Mouse (Mus musculus) ES-E14 (cell line): ENCODE data around the gene Npas3. TPM values are rescaled to one million over a fixed set of nuclear protein-coding genes. Genes with fewer than 3 reads are reported as not detected.

Experiments
- DNase-seq: peaks from one replicate; pipeline ENCODE4 v3.0.0-alpha.2; 2013; ENCODE audit warnings: low read depth, low spot score
- H3K27ac ChIP-seq: 2 replicates; pipeline ENCODE4 v1.5.1; 2012; ENCODE audit warnings: low read depth, mild to moderate bottlenecking, low read length, moderate library complexity, mixed read lengths; ENCODE audit not compliant: poor library complexity, insufficient read depth, severe bottlenecking
- H3K36me3 ChIP-seq: 2 replicates; pipeline ENCODE4 v1.6.1; 2012; ENCODE audit warnings: mild to moderate bottlenecking, low read length, moderate library complexity, mixed read lengths; ENCODE audit not compliant: control insufficient read depth, poor library complexity, insufficient read depth, severe bottlenecking
- H3K4me1 ChIP-seq, 2 experiments: fragments of 150-350 bp in 1 of 2; sonication (generic) in 1 of 2; 2 replicates each; pipeline ENCODE4 v1.6.1; 2012; ENCODE audit warnings: low read length in 2 of 2, mild to moderate bottlenecking in 1 of 2, mixed read lengths in 1 of 2; ENCODE audit not compliant: control insufficient read depth in 2 of 2, insufficient read depth in 2 of 2, poor library complexity in 1 of 2
- H3K4me3 ChIP-seq, 2 experiments: fragments of 150-350 bp in 1 of 2; sonication (generic) in 1 of 2; 2 replicates each; pipeline ENCODE4 v1.5.1; 2012; ENCODE audit warnings: low read length in 2 of 2, low read depth in 1 of 2, mild to moderate bottlenecking in 1 of 2, mixed read lengths in 1 of 2; ENCODE audit not compliant: insufficient read depth in 1 of 2, poor library complexity in 1 of 2, severe bottlenecking in 1 of 2
- H3K9ac ChIP-seq: 2 replicates; pipeline ENCODE4 v1.6.1; 2012; ENCODE audit warnings: low read depth, mild to moderate bottlenecking, low read length, mixed read lengths; ENCODE audit not compliant: poor library complexity, insufficient read depth, severe bottlenecking
- H3K9me3 ChIP-seq: fragments of 150-350 bp; sonication (generic); 2 replicates; pipeline ENCODE4 v1.6.1; 2012; ENCODE audit warnings: low read depth, mild to moderate bottlenecking, low read length; ENCODE audit not compliant: control insufficient read depth, insufficient read depth
- CHD2 ChIP-seq: IDR thresholded peaks from 2 replicates; pipeline ENCODE4 v1.6.1; 2014; ENCODE audit warnings: mild to moderate bottlenecking, low read depth, low read length, inconsistent platforms
- HCFC1 ChIP-seq: IDR thresholded peaks from 2 replicates; pipeline ENCODE4 v1.6.1; 2012; ENCODE audit warnings: low read length, inconsistent platforms, borderline replicate concordance; ENCODE audit not compliant: insufficient read depth
- MAFK ChIP-seq: IDR thresholded peaks from 2 replicates; pipeline ENCODE4 v1.6.1; 2014; ENCODE audit warnings: mild to moderate bottlenecking, low read depth, low read length, inconsistent platforms; ENCODE audit not compliant: insufficient read depth
- ZC3H11A ChIP-seq: IDR thresholded peaks from 2 replicates; pipeline ENCODE4 v1.6.1; 2012; ENCODE audit warnings: low read depth, mild to moderate bottlenecking, inconsistent platforms, low read length, borderline replicate concordance
- ZNF384 ChIP-seq: IDR thresholded peaks from 2 replicates; pipeline ENCODE4 v1.6.1; 2012; ENCODE audit warnings: low read depth, low read length, inconsistent platforms
- in situ Hi-C, 2 experiments: fragments of 600-800 bp; cut with MboI; formaldehyde crosslinking; loops; one replicate each; pipeline ENCODE4 v1.15.1; 2025; ENCODE audit warnings: low sequenced_read_pairs in 2 of 2, inconsistent platforms in 1 of 2; ENCODE audit not compliant: unreplicated experiment in 2 of 2
- total RNA-seq: library from RNA; depleted of rRNA; stranded (reverse); fragments of 300-350 nt; gene quantifications from 2 replicates; pipeline ENCODE4 v1.2.3, GENCODE M21; 2012

Gene Npas3
- total RNA-seq, 1 experiment, result 1.2 TPM

DNA sequence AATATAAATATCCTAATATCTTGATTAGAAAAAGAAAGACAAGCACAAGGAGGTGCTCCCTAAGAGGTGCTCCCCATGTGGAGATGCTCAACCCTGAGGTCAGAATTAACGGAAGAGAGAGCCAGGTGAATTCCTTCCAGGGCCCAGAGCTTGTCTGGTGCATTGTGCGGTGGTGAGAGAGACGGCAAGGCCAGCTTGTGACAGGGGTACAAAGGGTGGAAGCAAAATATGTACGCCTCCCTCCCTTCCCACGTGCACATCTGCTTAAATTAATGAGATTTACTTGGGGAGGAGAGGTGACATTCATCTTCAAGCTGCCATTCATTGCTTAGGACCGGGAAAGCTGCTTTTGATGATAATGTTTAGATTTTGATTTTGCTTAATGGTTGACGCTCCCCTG is 713.5 kb downstream of the Npas3 start:
- H3K9ac ChIP-seq, result no peak overlapping the region
- no peaks in the 10 kb centered on the region for H3K36me3 ChIP-seq
- no peak for DNase-seq
- TF ChIP-seq ZC3H11A, result no peak
- TF ChIP-seq CHD2, result no peak
- TF ChIP-seq MAFK, result no peak
- TF ChIP-seq ZNF384, result no peak
- TF ChIP-seq HCFC1, result no peak
- no peaks in the 10 kb centered on the region for H3K4me1 ChIP-seq
- in situ Hi-C loops, result no loop called here
- H3K9me3 ChIP-seq, result no peaks in the 10 kb centered on the region
- no peak overlapping the region for H3K4me3 ChIP-seq
- H3K27ac ChIP-seq, result no peak overlapping the region

- in situ Hi-C loops, result no loop called here
- Histone ChIP-seq H3K4me3 (no peak overlapping the region), H3K9me3 (no peaks in the 10 kb centered on the region), H3K27ac (no peak overlapping the region), H3K4me1 (no peaks in the 10 kb centered on the region), H3K36me3 (no peaks in the 10 kb centered on the region), H3K9ac (no peak overlapping the region)
- TF ChIP-seq HCFC1 (no peak), ZC3H11A (no peak), MAFK (no peak), CHD2 (no peak), ZNF384 (no peak)
- no peak for DNase-seq
Measured at GRCm38 (mm10) chr12:53963534-53963933, 715.1 kb downstream of the Npas3 start.

GRCm38 (mm10) chr12:53969378-53970174 is 721.1 kb downstream of the Npas3 start:
- H3K4me3 ChIP-seq, result no peak overlapping the region

DNA sequence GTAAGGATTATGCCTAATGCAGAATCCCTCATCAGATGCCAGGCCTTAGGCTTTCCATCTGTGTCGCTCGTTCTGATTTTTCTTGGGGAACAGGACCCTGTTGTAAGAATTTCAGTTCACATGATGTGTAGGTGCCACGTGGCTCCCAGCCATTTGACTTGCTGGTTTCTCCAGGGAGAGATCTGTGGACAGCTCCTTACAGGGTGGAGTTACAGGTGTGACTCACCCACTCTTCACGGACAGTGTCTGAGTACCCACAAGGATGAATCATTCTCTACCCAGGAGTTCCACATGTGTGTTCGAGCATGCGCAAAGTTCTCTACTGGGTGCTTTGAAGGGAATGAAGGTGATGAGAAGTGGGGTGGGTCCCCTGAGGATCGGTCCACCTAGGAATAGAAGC is 722.2 kb downstream of the Npas3 start:
- Histone ChIP-seq H3K4me3 (no peak overlapping the region), H3K9me3 (no peaks in the 10 kb centered on the region), H3K9ac (no peak overlapping the region), H3K27ac (no peak overlapping the region), H3K4me1 (no peaks in the 10 kb centered on the region), H3K36me3 (no peaks in the 10 kb centered on the region)
- TF ChIP-seq ZNF384 (no peak), ZC3H11A (no peak), HCFC1 (no peak)
- in situ Hi-C loops, result no loop called here
- DNase-seq, result no peak

More at GRCm38 (mm10) chr12:53969378-53970174, 721.1 kb downstream of the Npas3 start:
- no peaks in the 10 kb centered on the region for H3K4me1 ChIP-seq
- no peak for TF ChIP-seq CHD2
- TF ChIP-seq MAFK, result 0 out of 2 replicates have a peak, but pooled peaks have one; percentile 34
- H3K36me3 ChIP-seq, result no peaks in the 10 kb centered on the region
- no peak for DNase-seq
- no peaks in the 10 kb centered on the region for H3K9me3 ChIP-seq
- in situ Hi-C loops, result no loop called here
- H3K27ac ChIP-seq, result no peak overlapping the region
- H3K9ac ChIP-seq, result no peak overlapping the region

DNA sequence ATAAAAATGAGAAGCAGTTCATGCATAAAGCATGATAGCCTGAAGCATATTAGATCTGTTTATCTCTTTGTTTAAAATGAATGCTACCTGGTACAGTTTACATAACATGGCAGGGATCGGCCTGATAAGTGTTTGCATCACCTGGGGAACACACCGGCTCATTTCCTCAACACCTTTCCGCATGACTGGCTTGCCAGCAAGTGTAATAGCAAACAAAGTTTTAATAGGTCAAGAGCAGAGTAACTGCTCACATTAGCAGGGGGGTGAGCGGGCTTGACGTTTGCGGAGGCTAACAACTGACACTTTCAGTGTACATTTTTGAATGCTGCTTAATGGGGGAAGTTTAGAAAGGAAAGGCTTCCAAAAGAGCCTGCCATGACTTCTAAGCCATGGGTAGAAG is 724.9 kb downstream of the Npas3 start:
- Histone ChIP-seq H3K36me3 (no peaks in the 10 kb centered on the region), H3K9me3 (no peaks in the 10 kb centered on the region), H3K9ac (no peak overlapping the region), H3K27ac (no peak overlapping the region), H3K4me3 (no peak overlapping the region), H3K4me1 (no peaks in the 10 kb centered on the region)
- no peak for TF ChIP-seq CHD2
- TF ChIP-seq ZC3H11A, result no peak
- no peak for TF ChIP-seq MAFK
- no peak for TF ChIP-seq HCFC1
- TF ChIP-seq ZNF384, result no peak
- DNase-seq, result no peak
- in situ Hi-C loops, result no loop called here
